Mouse (Mus musculus) MEL (cell line): Measurements from ENCODE around the gene Taf11. TPM values are rescaled to one million over a fixed set of nuclear protein-coding genes. Genes with fewer than 3 reads are reported as not detected.
A peak's percentile ranks its signal among the peaks of the same experiment; 100 is the strongest.

Experiments used
- DNase-seq: peaks from one replicate; pipeline ENCODE4 v3.0.0; 2011; ENCODE audit warnings: low read depth, low spot score
- H3K27ac ChIP-seq: 2 replicates; pipeline ENCODE4 v1.5.1; 2012; ENCODE audit warnings: low read depth, mild to moderate bottlenecking, control low read depth, low read length, moderate library complexity; ENCODE audit not compliant: control insufficient read depth
- H3K27me3 ChIP-seq, 2 experiments: fragments of 150-350 bp in 1 of 2; sonication (generic) in 1 of 2; 2 replicates each; pipeline ENCODE4 v1.6.1; 2012; ENCODE audit warnings: low read length in 2 of 2, mild to moderate bottlenecking in 2 of 2, improper control_type of control experiment in 1 of 2, moderate library complexity in 1 of 2; ENCODE audit not compliant: insufficient read depth in 2 of 2, control insufficient read depth in 1 of 2
- H3K36me3 ChIP-seq, 2 experiments: 2 replicates each; pipeline ENCODE4 v1.6.1; 2012 to 2014; ENCODE audit warnings: low read length in 2 of 2, improper control_type of control experiment in 1 of 2, inconsistent platforms in 1 of 2, mild to moderate bottlenecking in 1 of 2; ENCODE audit not compliant: insufficient read depth in 2 of 2, control insufficient read depth in 1 of 2
- H3K4me1 ChIP-seq, 2 experiments: fragments of 150-350 bp in 1 of 2; sonication (generic) in 1 of 2; 2 replicates each; pipeline ENCODE4 v1.6.1; 2012; ENCODE audit warnings: low read length in 2 of 2, improper control_type of control experiment in 1 of 2, mild to moderate bottlenecking in 1 of 2; ENCODE audit not compliant: insufficient read depth in 2 of 2, control insufficient read depth in 1 of 2
- H3K4me3 ChIP-seq, 2 experiments: fragments of 150-350 bp in 1 of 2; sonication (generic) in 1 of 2; 2 replicates each; pipeline ENCODE4 v1.5.1; 2012; ENCODE audit warnings: low read depth in 2 of 2, low read length in 2 of 2, mild to moderate bottlenecking in 2 of 2, moderate library complexity in 2 of 2, control low read depth in 1 of 2, improper control_type of control experiment in 1 of 2; ENCODE audit not compliant: control insufficient read depth in 1 of 2, insufficient read depth in 1 of 2
- H3K79me2 ChIP-seq: 2 replicates; pipeline ENCODE4 v1.6.1; 2012; ENCODE audit warnings: mild to moderate bottlenecking, low read length, moderate library complexity; ENCODE audit not compliant: control insufficient read depth, poor library complexity, insufficient read depth
- H3K9ac ChIP-seq: 2 replicates; pipeline ENCODE4 v1.6.1; 2012; ENCODE audit warnings: low read depth, mild to moderate bottlenecking, control low read depth, low read length, moderate library complexity; ENCODE audit not compliant: control insufficient read depth, poor library complexity, severe bottlenecking
- H3K9me3 ChIP-seq: fragments of 150-350 bp; sonication (generic); replicated peaks from 2 replicates; pipeline ENCODE4 v1.6.1; 2012; ENCODE audit warnings: mild to moderate bottlenecking, low read length, improper control_type of control experiment, moderate library complexity; ENCODE audit not compliant: insufficient read depth
- CHD1 ChIP-seq: IDR thresholded peaks from 2 replicates; pipeline ENCODE4 v1.6.1; 2012; ENCODE audit warnings: low read depth, mild to moderate bottlenecking, inconsistent platforms, low read length, improper control_type of control experiment
- CHD2 ChIP-seq: IDR thresholded peaks from 2 replicates; pipeline ENCODE4 v1.6.1; 2011; ENCODE audit warnings: low read length, improper control_type of control experiment
- E2F4 ChIP-seq: IDR thresholded peaks from 2 replicates; pipeline ENCODE4 v1.6.1; 2011; ENCODE audit warnings: low read depth, low read length, improper control_type of control experiment, borderline replicate concordance
- EP300 ChIP-seq, 2 experiments: IDR thresholded peaks; 2 replicates each; pipeline ENCODE4 v1.6.1; 2011; ENCODE audit warnings: improper control_type of control experiment in 2 of 2, low read length in 2 of 2, low read depth in 1 of 2, mild to moderate bottlenecking in 1 of 2
- ETS1 ChIP-seq: IDR thresholded peaks from 2 replicates; pipeline ENCODE4 v1.6.1; 2012; ENCODE audit warnings: low read depth, mild to moderate bottlenecking, inconsistent platforms, low read length, improper control_type of control experiment, moderate library complexity
- GATA1 ChIP-seq: IDR thresholded peaks from 2 replicates; pipeline ENCODE4 v1.6.1; 2011; ENCODE audit warnings: low read depth, low read length, improper control_type of control experiment
- KAT2A ChIP-seq: conservative IDR thresholded peaks from 2 replicates; pipeline ENCODE4 v1.6.1; 2012; ENCODE audit warnings: low read depth, low read length, improper control_type of control experiment, inconsistent platforms
- MAFK ChIP-seq: IDR thresholded peaks from 2 replicates; pipeline ENCODE4 v1.6.1; 2011; ENCODE audit warnings: low read depth, mild to moderate bottlenecking, low read length, improper control_type of control experiment, borderline replicate concordance
- MAX ChIP-seq: IDR thresholded peaks from 2 replicates; pipeline ENCODE4 v1.6.1; 2011; ENCODE audit warnings: low read length, improper control_type of control experiment
- NELFE ChIP-seq: IDR thresholded peaks from 2 replicates; pipeline ENCODE4 v1.6.1; 2011; ENCODE audit warnings: low read depth, low read length, improper control_type of control experiment
- NRF1 ChIP-seq: IDR thresholded peaks from 2 replicates; pipeline ENCODE4 v1.6.1; 2014; ENCODE audit warnings: low read depth, mild to moderate bottlenecking, inconsistent platforms, low read length, improper control_type of control experiment, moderate library complexity; ENCODE audit not compliant: poor library complexity, insufficient read depth, severe bottlenecking
- RAD21 ChIP-seq: IDR thresholded peaks from 2 replicates; pipeline ENCODE4 v1.6.1; 2011; ENCODE audit warnings: mild to moderate bottlenecking, low read depth, low read length, improper control_type of control experiment
- RCOR1 ChIP-seq: IDR thresholded peaks from 2 replicates; pipeline ENCODE4 v1.6.1; 2012; ENCODE audit warnings: low read depth, mild to moderate bottlenecking, inconsistent platforms, low read length, improper control_type of control experiment
- SIN3A ChIP-seq: IDR thresholded peaks from 2 replicates; pipeline ENCODE4 v1.6.1; 2012; ENCODE audit warnings: low read length, improper control_type of control experiment, inconsistent platforms
- TAL1 ChIP-seq: IDR thresholded peaks from 2 replicates; pipeline ENCODE4 v1.6.1; 2012; ENCODE audit warnings: mild to moderate bottlenecking, inconsistent platforms, low read length, moderate library complexity, mixed read lengths
- TCF12 ChIP-seq: IDR thresholded peaks from 2 replicates; pipeline ENCODE4 v1.6.1; 2014; ENCODE audit warnings: low read depth, mild to moderate bottlenecking, inconsistent platforms, low read length, improper control_type of control experiment, moderate library complexity
- ZC3H11A ChIP-seq: IDR thresholded peaks from 2 replicates; pipeline ENCODE4 v1.6.1; 2012; ENCODE audit warnings: low read depth, mild to moderate bottlenecking, inconsistent platforms, low read length, improper control_type of control experiment
- ZNF384 ChIP-seq: IDR thresholded peaks from 2 replicates; pipeline ENCODE4 v1.6.1; 2012; ENCODE audit warnings: low read depth, mild to moderate bottlenecking, inconsistent platforms, low read length, improper control_type of control experiment
- polyA plus RNA-seq, 2 experiments: library from polyadenylated mRNA; stranded (reverse) in 1 of 2; unstranded in 1 of 2; fragments of >175 nt in 1 of 2; fragments of >200 nt in 1 of 2; gene quantifications; 2 replicates each; pipeline versions ENCODE4 v1.2.1 to v1.2.4; 2012; ENCODE audit warnings: low replicate concordance in 2 of 2, low read depth in 1 of 2; ENCODE audit not compliant: insufficient read length in 2 of 2, insufficient read depth in 1 of 2, missing spikeins in 1 of 2
- total RNA-seq: library from RNA; depleted of rRNA; stranded (reverse); fragments of 300-350 nt; gene quantifications from 2 replicates; pipeline ENCODE4 v1.2.3, GENCODE M21; 2012

The Taf11 gene
- total and polyA plus RNA-seq, 3 experiments, result 45.7 to 77.8 TPM; not detected in 1

GRCm38 (mm10) chr17:27874510-27874909, 35.1 kb downstream of the Taf11 start (continued):
- TF ChIP-seq ZC3H11A (no peak), MAFK (no peak)

DNA sequence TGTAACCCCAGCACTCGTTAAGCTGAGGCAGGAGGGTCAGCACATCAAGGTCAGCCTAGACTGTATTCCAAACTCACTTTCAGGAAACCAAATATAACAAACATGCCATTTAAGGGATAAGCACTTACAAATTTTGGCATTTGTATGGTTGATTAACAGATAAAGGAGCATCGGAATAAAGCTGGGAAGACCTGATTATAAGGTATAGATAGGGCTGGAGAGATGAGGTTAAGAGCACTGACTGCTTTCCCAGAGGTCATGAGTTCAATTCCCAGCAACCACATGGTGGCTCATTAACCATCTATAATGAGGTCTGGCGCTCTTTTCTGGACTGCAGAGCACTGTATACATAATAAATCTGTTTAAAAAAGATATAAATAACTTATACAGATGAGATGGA, 36.1 kb downstream of the Taf11 start:
- no peaks in the 10 kb centered on the region for H3K9me3 ChIP-seq
- H3K27me3 ChIP-seq, result no peaks in the 10 kb centered on the region
- no peak for TF ChIP-seq NRF1
- 0 out of 2 replicates have a peak, but pooled peaks have one; percentile 31 for TF ChIP-seq SIN3A
- peak; percentile 78 for TF ChIP-seq TCF12
- no peak for TF ChIP-seq E2F4
- TF ChIP-seq RCOR1, result peak; percentile 52; the same call in 1 of the 2 replicates
- no peak for TF ChIP-seq CHD2
- TF ChIP-seq RAD21, result no peak
- TF ChIP-seq MAX, result no peak; the same call in 1 of the 2 replicates
- peak; percentile 62 for TF ChIP-seq ETS1
- TF ChIP-seq GATA1, result peak; percentile 58
- TF ChIP-seq TAL1, result peak; percentile 19; the same call in 1 of the 2 replicates
- TF ChIP-seq CHD1, result no peak
- no peak for TF ChIP-seq KAT2A
- TF ChIP-seq EP300 (IDR thresholded peaks at IDR 0.05; ENCODE audit: low read depth in 1 of 2, low read length in 2 of 2), result peak; percentile 45 to 74; a peak in 3 of 4 replicates
- peaks cover 14 to 29% of the 10 kb centered on the region in 2 experiments for H3K36me3 ChIP-seq
- DNase-seq, result peak; percentile 19
- peaks cover 22 to 24% of the 10 kb centered on the region in 2 experiments for H3K4me1 ChIP-seq
- H3K9ac ChIP-seq, result no peak overlapping the region
- H3K4me3 ChIP-seq, result 0 out of 4 replicates have a peak overlapping the region, but pooled peaks of 1 of the 2 experiments have one; percentile 40
- H3K79me2 ChIP-seq, result peaks cover 27% of the 10 kb centered on the region
- H3K27ac ChIP-seq, result peak overlapping the region; percentile 67

DNA sequence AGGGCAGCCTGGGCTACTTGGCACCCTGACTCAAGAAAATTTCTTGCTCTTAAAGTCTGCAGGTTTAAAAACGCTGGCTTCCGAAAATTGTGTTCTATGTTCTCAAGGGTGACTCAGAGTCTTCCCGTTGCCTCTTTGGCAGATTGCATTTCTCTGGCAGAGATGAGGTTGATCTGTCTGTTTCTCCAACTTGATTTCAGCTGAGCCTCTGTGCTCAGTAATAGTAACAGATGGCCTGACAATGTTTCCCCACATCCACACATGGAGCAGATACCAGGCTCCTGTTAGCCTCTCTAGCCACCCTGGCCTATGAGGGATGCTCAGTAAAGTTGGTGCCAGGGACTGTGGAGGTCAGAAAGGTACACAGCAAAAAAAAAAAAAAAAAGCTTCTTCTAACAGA, 37.8 kb downstream of the Taf11 start:
- H3K27ac ChIP-seq, result no peak overlapping the region
- H3K79me2 ChIP-seq, result peaks cover 42% of the 10 kb centered on the region
- H3K4me1 ChIP-seq, result peaks cover 22 to 24% of the 10 kb centered on the region in 2 experiments
- no peaks in the 10 kb centered on the region for H3K27me3 ChIP-seq
- TF ChIP-seq NELFE (no peak), ZNF384 (peak; percentile 24; the same call in 1 of the 2 replicates)
- DNase-seq, result no peak
- H3K36me3 ChIP-seq, result peaks cover 16 to 29% of the 10 kb centered on the region in 2 experiments
- H3K9ac ChIP-seq, result no peak overlapping the region
- no peaks in the 10 kb centered on the region for H3K9me3 ChIP-seq
- no peak overlapping the region for H3K4me3 ChIP-seq
